Mouse (Mus musculus): ENCODE data around the gene Myo9b. TPM values are rescaled to one million over a fixed set of nuclear protein-coding genes. Genes with fewer than 3 reads are reported as not detected.

Myo9b gene
- polyA plus RNA-seq, 1 experiment from 2014 or later = 23.0 TPM

DNA sequence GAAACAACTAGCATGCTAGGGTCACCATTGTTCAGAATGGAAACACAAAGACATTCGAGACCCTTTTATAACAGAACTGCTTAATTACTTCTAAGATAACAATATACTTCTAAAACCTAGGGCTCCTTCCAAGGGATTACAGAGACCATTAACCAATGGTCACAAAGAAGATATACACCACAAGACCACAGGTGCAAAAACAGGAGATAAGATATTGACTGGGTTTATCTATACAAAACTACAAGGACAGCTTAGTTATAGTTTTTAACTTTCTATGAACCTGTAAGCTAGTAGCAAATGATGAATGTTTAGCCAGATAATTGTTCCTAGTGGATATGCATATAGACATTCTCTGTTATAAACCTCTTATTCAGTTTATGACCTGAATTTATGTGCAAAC lies 30.3 kb downstream of the Myo9b start:
- Histone ChIP-seq H3K9ac (ENCODE audit: low read length) (no peak overlapping the region), H3K4me3 (ENCODE audit: low read depth, low read length) (no peak overlapping the region), H3K27ac (replicated peaks; ENCODE audit: low read depth, low read length) (no peak overlapping the region), H3K36me3 (ENCODE audit: control insufficient read depth, insufficient read depth, low read length) (no peaks in the 10 kb centered on the region; the same call in 1 of the 2 replicates), H3K4me2 (ENCODE audit: low read depth, severe bottlenecking) (no peak overlapping the region), H3K9me3 (ENCODE audit: control insufficient read depth, low read length) (no peaks in the 10 kb centered on the region), H3K4me1 (ENCODE audit: control insufficient read depth, insufficient read depth, low read length) (no peaks in the 10 kb centered on the region), H3K27me3 (ENCODE audit: control insufficient read depth, insufficient read depth, low read length) (no peaks in the 10 kb centered on the region)
- no peak for DNase-seq (ENCODE audit: low spot score)
- no peak for ATAC-seq (ENCODE audit: insufficient number of reproducible peaks, low FRiP score, low TSS enrichment, low read depth)
- WGBS = 86% methylated on average over 1 of the region's 1 CpGs

DNA sequence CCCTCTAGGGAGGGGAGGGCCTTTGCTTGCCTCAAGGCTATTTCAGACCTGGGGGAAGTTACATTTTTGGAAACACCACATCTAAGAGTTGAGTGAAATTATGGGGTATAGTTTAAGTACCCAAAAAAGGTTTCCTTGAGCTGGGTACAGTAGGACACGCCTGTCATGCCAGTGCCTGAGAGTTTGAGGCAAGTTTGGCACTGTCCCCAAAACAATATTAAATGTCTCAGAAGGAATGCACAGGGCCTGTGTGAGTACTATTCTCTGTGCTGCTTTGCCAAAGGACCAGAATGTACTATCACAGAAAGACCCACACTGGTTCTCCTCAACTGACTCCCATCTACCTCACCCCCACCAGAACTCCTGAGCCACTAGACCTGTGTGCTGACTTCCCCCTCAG lies 31.1 kb downstream of the Myo9b start:
- Histone ChIP-seq H3K4me2 (ENCODE audit: low read depth, severe bottlenecking) (no peak overlapping the region), H3K27ac (replicated peaks; ENCODE audit: low read depth, low read length) (no peak overlapping the region), H3K36me3 (ENCODE audit: control insufficient read depth, insufficient read depth, low read length) (no peaks in the 10 kb centered on the region; the same call in 1 of the 2 replicates), H3K9me3 (ENCODE audit: control insufficient read depth, low read length) (no peaks in the 10 kb centered on the region), H3K27me3 (ENCODE audit: control insufficient read depth, insufficient read depth, low read length) (no peaks in the 10 kb centered on the region), H3K4me1 (ENCODE audit: control insufficient read depth, insufficient read depth, low read length) (no peaks in the 10 kb centered on the region), H3K4me3 (ENCODE audit: low read depth, low read length) (no peak overlapping the region), H3K9ac (ENCODE audit: low read length) (no peak overlapping the region)
- 100% methylated on average over 1 of the region's 1 CpGs for WGBS
- ATAC-seq (ENCODE audit: insufficient number of reproducible peaks, low FRiP score, low TSS enrichment, low read depth) = no peak
- DNase-seq (ENCODE audit: low spot score) = no peak

DNA sequence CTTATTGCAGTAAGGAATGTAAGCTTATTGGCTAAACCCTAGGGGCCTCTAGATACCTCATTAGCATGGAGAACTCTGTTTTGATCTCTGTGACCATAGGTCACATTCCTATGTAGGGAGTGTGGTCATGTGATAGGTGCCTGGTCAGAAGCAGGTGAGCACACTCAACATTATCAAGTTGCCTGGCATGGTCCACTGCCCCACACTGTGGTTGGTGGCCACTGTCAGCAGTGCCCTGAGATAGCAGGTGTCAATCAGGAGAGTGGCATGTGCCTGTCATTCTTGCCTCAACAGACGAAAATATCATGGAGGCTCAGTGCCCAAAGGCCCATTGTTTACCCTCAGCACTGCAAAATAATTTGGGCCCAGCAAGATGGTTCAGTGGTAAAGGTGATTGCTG lies 33.5 kb downstream of the Myo9b start:
- ATAC-seq (ENCODE audit: insufficient number of reproducible peaks, low FRiP score, low TSS enrichment, low read depth) = no peak
- H3K27ac ChIP-seq (replicated peaks; ENCODE audit: low read depth, low read length) = no peak overlapping the region
- no peaks in the 10 kb centered on the region for H3K9me3 ChIP-seq (ENCODE audit: control insufficient read depth, low read length)
- H3K9ac ChIP-seq (ENCODE audit: low read length) = no peak overlapping the region
- H3K27me3 ChIP-seq (ENCODE audit: control insufficient read depth, insufficient read depth, low read length) = no peaks in the 10 kb centered on the region
- H3K4me2 ChIP-seq (ENCODE audit: low read depth, severe bottlenecking) = no peak overlapping the region
- no peak for DNase-seq (ENCODE audit: low spot score)
- H3K4me3 ChIP-seq (ENCODE audit: low read depth, low read length) = no peak overlapping the region
- no peaks in the 10 kb centered on the region for H3K4me1 ChIP-seq (ENCODE audit: control insufficient read depth, insufficient read depth, low read length)
- no peaks in the 10 kb centered on the region; the same call in 1 of the 2 replicates for H3K36me3 ChIP-seq (ENCODE audit: control insufficient read depth, insufficient read depth, low read length)
- WGBS = 86% methylated on average over 1 of the region's 1 CpGs

GRCm38 (mm10) chr8:71307371-71307770 lies 34.9 kb downstream of the Myo9b start:
- Histone ChIP-seq H3K4me2 (ENCODE audit: low read depth, severe bottlenecking) (no peak overlapping the region), H3K9me3 (ENCODE audit: control insufficient read depth, low read length) (no peaks in the 10 kb centered on the region), H3K4me1 (ENCODE audit: control insufficient read depth, insufficient read depth, low read length) (no peaks in the 10 kb centered on the region), H3K9ac (ENCODE audit: low read length) (no peak overlapping the region), H3K27me3 (ENCODE audit: control insufficient read depth, insufficient read depth, low read length) (no peaks in the 10 kb centered on the region), H3K4me3 (ENCODE audit: low read depth, low read length) (no peak overlapping the region), H3K27ac (replicated peaks; ENCODE audit: low read depth, low read length) (no peak overlapping the region), H3K36me3 (ENCODE audit: control insufficient read depth, insufficient read depth, low read length) (no peaks in the 10 kb centered on the region; the same call in 1 of the 2 replicates)
- ATAC-seq (ENCODE audit: insufficient number of reproducible peaks, low FRiP score, low TSS enrichment, low read depth) = no peak
- WGBS = 91% methylated on average over 1 of the region's 1 CpGs
- DNase-seq (ENCODE audit: low spot score) = no peak

DNA sequence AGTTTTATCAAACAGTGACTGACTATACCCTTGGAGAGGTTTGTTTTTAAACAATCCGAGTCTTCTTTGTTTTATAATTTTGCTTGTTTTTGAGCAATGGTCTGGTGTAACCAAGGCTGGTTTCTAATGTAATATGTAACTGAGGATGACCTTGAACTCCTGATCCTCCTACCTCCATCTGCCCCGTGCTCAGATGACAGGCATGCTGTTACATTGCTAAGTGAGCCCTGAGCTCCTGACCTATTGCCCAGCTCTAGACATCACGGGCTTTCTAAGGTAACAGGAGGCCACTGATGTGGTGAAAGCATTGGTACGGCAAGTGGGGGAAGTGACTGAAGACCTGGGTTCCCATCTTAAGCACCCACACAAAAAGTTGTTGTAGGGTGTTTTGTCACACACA lies 35.4 kb downstream of the Myo9b start:
- H3K27ac ChIP-seq (replicated peaks; ENCODE audit: low read depth, low read length) = no peak overlapping the region
- WGBS = 90% methylated on average over 4 of the region's 4 CpGs
- no peak for ATAC-seq (ENCODE audit: insufficient number of reproducible peaks, low FRiP score, low TSS enrichment, low read depth)
- no peak for DNase-seq (ENCODE audit: low spot score)
- H3K4me3 ChIP-seq (ENCODE audit: low read depth, low read length) = no peak overlapping the region
- H3K4me1 ChIP-seq (ENCODE audit: control insufficient read depth, insufficient read depth, low read length) = no peaks in the 10 kb centered on the region
- no peaks in the 10 kb centered on the region; the same call in 1 of the 2 replicates for H3K36me3 ChIP-seq (ENCODE audit: control insufficient read depth, insufficient read depth, low read length)
- no peaks in the 10 kb centered on the region for H3K27me3 ChIP-seq (ENCODE audit: control insufficient read depth, insufficient read depth, low read length)
- H3K4me2 ChIP-seq (ENCODE audit: low read depth, severe bottlenecking) = no peak overlapping the region
- H3K9ac ChIP-seq (ENCODE audit: low read length) = no peak overlapping the region
- no peaks in the 10 kb centered on the region for H3K9me3 ChIP-seq (ENCODE audit: control insufficient read depth, low read length)

GRCm38 (mm10) chr8:71310446-71310845 lies 37.9 kb downstream of the Myo9b start:
- no peak overlapping the region for H3K4me2 ChIP-seq (ENCODE audit: low read depth, severe bottlenecking)
- H3K4me1 ChIP-seq (ENCODE audit: control insufficient read depth, insufficient read depth, low read length) = no peaks in the 10 kb centered on the region
- H3K9ac ChIP-seq (ENCODE audit: low read length) = no peak overlapping the region
- no peak for DNase-seq (ENCODE audit: low spot score)
- no peak overlapping the region for H3K4me3 ChIP-seq (ENCODE audit: low read depth, low read length)
- H3K27ac ChIP-seq (replicated peaks; ENCODE audit: low read depth, low read length) = no peak overlapping the region
- no peaks in the 10 kb centered on the region for H3K9me3 ChIP-seq (ENCODE audit: control insufficient read depth, low read length)
- no peaks in the 10 kb centered on the region; the same call in 1 of the 2 replicates for H3K36me3 ChIP-seq (ENCODE audit: control insufficient read depth, insufficient read depth, low read length)
- H3K27me3 ChIP-seq (ENCODE audit: control insufficient read depth, insufficient read depth, low read length) = no peaks in the 10 kb centered on the region
- no peak for ATAC-seq (ENCODE audit: insufficient number of reproducible peaks, low FRiP score, low TSS enrichment, low read depth)
- 76% methylated on average over 6 of the region's 6 CpGs for WGBS

- no peaks in the 10 kb centered on the region for H3K9me3 ChIP-seq (ENCODE audit: control insufficient read depth, low read length)
- no peak for DNase-seq (ENCODE audit: low spot score)
- no peaks in the 10 kb centered on the region for H3K27me3 ChIP-seq (ENCODE audit: control insufficient read depth, insufficient read depth, low read length)
- H3K4me3 ChIP-seq (ENCODE audit: low read depth, low read length) = no peak overlapping the region
- H3K27ac ChIP-seq (replicated peaks; ENCODE audit: low read depth, low read length) = no peak overlapping the region
- ATAC-seq (ENCODE audit: insufficient number of reproducible peaks, low FRiP score, low TSS enrichment, low read depth) = no peak
- no peaks in the 10 kb centered on the region for H3K4me1 ChIP-seq (ENCODE audit: control insufficient read depth, insufficient read depth, low read length)
- no peaks in the 10 kb centered on the region; the same call in 1 of the 2 replicates for H3K36me3 ChIP-seq (ENCODE audit: control insufficient read depth, insufficient read depth, low read length)
- no peak overlapping the region for H3K9ac ChIP-seq (ENCODE audit: low read length)
- H3K4me2 ChIP-seq (ENCODE audit: low read depth, severe bottlenecking) = no peak overlapping the region
- WGBS = 70% methylated on average over 1 of the region's 1 CpGs
Observed at GRCm38 (mm10) chr8:71312700-71313099, 40.2 kb downstream of the Myo9b start.

GRCm38 (mm10) chr8:71313951-71314350 lies 41.4 kb downstream of the Myo9b start:
- 91% methylated on average over 2 of the region's 2 CpGs for WGBS
- Histone ChIP-seq H3K4me2 (ENCODE audit: low read depth, severe bottlenecking) (no peak overlapping the region), H3K9ac (ENCODE audit: low read length) (no peak overlapping the region), H3K4me3 (ENCODE audit: low read depth, low read length) (no peak overlapping the region), H3K36me3 (ENCODE audit: control insufficient read depth, insufficient read depth, low read length) (no peaks in the 10 kb centered on the region; the same call in 1 of the 2 replicates), H3K27me3 (ENCODE audit: control insufficient read depth, insufficient read depth, low read length) (no peaks in the 10 kb centered on the region), H3K4me1 (ENCODE audit: control insufficient read depth, insufficient read depth, low read length) (no peaks in the 10 kb centered on the region), H3K27ac (replicated peaks; ENCODE audit: low read depth, low read length) (no peak overlapping the region), H3K9me3 (ENCODE audit: control insufficient read depth, low read length) (no peaks in the 10 kb centered on the region)
- DNase-seq (ENCODE audit: low spot score) (no peak), ATAC-seq (ENCODE audit: insufficient number of reproducible peaks, low FRiP score, low TSS enrichment, low read depth) (no peak)

GRCm38 (mm10) chr8:71315972-71316371 lies 43.5 kb downstream of the Myo9b start:
- H3K27ac ChIP-seq (replicated peaks; ENCODE audit: low read depth, low read length) = no peak overlapping the region
- no peaks in the 10 kb centered on the region for H3K4me1 ChIP-seq (ENCODE audit: control insufficient read depth, insufficient read depth, low read length)
- no peak overlapping the region for H3K9ac ChIP-seq (ENCODE audit: low read length)
- H3K36me3 ChIP-seq (ENCODE audit: control insufficient read depth, insufficient read depth, low read length) = no peaks in the 10 kb centered on the region; the same call in 1 of the 2 replicates
- ATAC-seq (ENCODE audit: insufficient number of reproducible peaks, low FRiP score, low TSS enrichment, low read depth) (no peak), DNase-seq (ENCODE audit: low spot score) (no peak)
- H3K4me3 ChIP-seq (ENCODE audit: low read depth, low read length) = no peak overlapping the region
- 93% methylated on average over 5 of the region's 5 CpGs for WGBS
- no peak overlapping the region for H3K4me2 ChIP-seq (ENCODE audit: low read depth, severe bottlenecking)
- no peaks in the 10 kb centered on the region for H3K9me3 ChIP-seq (ENCODE audit: control insufficient read depth, low read length)
- H3K27me3 ChIP-seq (ENCODE audit: control insufficient read depth, insufficient read depth, low read length) = no peaks in the 10 kb centered on the region

Measured in limb, embryonic 11.5 days (tissue).